Mouse (Mus musculus): ENCODE measurements around the gene Cd46.

The Cd46 gene

DNA sequence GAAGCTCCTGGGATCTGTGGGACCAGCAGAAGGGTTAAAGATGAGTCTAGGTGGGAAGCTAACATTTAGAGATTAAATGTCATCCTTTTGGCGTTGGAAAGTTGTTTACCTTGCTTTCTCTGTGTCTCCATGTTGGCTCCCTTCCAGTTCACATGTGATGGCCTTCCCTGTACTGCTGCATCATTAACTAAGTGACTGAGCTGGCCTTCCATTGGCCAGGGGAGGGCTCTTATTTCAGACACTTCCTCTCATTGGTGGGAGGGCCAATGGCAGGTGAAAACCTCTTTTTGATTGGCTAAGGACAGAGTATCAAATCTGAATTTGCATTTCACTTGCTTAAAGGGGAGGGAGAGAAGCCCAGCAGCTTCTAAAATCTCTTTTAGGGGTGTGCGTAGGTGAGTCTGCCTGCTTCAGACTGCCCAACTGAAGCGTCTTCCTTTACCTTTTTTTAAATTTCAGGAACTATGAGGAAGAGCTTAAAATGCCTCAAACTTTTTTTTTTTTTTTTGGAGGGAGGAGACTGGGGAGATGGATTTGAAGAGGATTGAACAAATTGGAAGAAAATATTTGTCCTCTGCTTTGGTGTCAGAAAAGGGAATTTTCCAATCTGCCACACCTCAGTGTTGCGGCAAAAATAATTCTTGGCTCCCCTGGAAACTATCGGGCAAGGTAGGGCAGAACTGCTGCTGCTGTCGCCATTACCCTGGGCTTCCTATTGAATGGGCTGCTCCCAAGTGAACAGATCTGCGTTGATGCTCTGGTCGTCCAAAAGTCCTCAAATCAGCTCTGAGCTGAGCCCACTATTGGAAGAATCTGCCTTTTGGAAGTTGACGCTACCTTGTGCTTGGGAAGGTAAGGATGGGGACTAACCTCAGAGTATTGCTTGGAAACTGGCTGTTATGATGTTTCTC, 73.7 kb downstream of the Cd46 start:
- DNase-seq (ENCODE audit: low read depth, low spot score) = peak; percentile 96

DNA sequence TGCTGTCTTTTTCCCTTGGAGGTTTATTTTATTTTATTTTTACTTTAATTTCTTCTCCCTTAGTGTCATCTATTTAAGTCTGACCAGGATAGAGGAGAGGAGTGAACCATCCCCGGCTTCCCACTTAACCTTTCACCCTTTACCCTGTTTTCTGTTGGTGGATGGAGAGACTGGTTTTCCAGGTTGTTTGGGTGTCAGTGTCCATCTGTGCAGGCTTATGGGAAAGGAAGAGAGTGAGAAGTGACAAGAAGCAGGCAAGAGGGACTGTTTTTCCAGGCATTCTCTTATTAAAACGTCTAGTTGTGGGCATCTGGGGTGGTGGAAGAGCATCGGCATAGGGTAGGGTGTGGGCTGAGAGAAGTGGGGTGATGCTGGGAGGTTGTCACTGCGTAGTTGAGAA, 74.4 kb downstream of the Cd46 start:
- DNase-seq (ENCODE audit: low read depth, low spot score) = no peak

DNA sequence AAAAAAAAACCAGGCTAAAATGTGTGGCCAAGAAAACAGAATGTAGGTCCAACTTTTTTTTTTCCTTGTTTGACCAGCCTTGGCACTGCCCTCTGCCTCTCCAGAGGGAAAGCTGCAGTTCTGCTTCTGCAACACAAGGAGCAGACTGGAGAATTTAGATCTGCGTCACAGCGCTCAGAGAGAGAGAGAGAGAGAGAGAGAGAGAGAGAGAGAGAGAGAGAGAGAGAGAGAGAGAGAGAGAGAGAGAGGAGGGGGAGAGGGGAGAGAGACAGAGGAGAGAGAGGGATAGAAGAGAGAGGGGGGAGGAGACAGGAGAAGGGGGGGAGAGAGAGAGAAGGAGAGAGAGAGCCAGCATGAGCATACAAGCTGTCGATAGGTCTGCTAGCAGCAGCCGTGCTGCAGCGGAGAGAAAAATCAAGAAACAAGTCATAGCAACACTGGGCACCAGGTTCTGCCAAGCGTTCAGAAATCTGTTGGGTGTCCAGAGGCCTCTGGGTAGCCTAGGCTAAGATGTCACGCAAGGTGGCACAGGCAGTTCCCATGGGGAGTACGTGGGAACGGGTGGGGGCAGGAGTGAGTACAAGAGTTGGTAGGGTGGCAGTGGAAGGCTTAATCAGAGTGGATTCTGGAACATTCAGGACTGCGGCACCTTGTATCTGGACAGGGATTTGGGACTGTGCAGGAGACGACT, 75.1 kb downstream of the Cd46 start:
- peak; percentile 89 for DNase-seq (ENCODE audit: low read depth, low spot score)

DNA sequence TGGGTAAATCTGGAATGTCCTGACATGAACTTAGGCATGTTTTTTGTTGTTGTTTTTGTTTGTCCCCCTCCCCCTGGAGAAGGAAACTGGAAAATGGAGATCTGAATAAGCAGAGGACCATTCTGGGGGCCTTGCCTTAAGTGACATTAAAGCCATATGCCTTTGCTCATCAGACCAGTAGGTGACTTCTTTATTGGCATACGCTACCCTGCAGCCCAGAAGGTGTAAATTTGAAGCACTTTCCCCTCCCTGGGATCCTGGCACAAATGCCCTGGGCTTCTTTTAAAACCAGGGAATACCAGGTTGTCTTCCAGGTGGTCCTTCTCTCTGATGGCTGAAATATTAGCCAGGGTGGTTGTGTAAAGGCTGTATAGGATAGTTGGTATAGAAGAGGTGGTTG, 76.8 kb downstream of the Cd46 start:
- DNase-seq (ENCODE audit: low read depth, low spot score) = no peak

DNA sequence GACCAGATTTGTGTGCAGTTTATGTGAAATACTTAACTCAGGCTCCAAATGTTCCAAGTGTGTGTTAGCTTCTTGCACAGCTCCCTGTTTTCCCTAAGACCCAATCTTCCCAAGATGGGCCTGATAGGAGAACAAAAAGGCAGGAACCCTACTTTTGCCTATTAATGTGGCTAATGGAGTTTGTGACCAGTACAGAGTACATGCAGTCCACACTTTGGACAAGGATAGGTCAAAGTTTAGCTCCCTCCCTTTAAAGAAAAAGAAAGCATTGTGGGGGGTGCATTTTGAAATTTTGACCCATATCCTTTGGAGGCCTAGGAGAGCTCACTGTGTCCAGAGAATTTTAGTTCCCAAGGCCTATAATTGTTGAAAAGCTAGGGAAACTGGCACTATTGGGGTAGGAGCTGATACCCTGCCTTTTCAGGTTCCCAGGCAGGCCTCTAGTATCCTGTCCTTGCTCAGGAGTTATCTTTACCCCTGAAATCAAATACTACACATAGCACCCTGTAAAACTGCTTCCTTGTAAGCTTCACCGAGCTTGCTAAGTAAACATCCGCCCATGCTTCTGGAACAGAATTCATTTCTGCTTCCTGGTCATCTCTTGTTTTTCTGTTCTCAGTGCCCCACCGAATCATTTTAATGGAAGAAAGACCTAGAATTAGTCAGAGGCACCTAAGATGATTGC, 77.7 kb downstream of the Cd46 start:
- DNase-seq (ENCODE audit: low read depth, low spot score) = no peak

DNA sequence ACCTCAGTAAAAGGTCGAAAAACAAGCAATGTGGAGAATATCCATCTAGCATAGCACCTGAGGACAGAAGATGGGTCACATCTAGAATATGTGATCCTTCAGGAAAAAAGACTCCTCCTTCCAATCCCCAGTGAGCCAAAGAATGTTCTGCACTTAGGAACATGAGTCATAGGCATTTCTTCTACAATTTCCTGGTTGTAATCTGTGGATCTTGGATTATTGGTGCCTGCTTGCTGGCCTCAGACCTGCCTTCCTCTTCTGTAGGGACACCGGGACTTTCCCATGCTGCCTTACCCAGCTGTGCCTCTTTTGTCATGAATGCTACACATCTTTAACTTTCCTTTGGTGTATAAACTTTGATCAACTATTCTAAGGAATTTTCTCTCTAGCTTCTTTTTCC, 79.5 kb downstream of the Cd46 start:
- no peak for DNase-seq (ENCODE audit: low read depth, low spot score)

DNA sequence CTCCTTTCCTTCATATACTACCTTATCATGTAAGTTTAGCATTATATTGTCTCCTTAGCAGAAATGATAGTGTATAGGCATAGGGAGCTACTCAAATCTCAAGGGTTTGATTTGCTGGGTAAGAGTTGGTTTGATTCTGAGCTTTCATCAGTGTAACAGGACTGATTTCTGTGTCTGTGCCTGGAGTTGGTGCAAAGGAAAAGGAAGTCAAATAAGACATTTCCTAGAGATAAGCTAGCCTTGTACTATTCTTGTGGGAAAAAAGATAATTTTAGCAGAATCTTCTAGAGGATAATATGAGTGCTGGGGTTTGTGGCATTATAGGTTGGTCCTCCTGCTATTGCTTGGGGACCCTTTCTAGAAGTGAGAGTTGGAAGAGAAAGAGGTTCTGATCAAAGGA, 85.8 kb downstream of the Cd46 start:
- DNase-seq (ENCODE audit: low read depth, low spot score) = no peak

DNA sequence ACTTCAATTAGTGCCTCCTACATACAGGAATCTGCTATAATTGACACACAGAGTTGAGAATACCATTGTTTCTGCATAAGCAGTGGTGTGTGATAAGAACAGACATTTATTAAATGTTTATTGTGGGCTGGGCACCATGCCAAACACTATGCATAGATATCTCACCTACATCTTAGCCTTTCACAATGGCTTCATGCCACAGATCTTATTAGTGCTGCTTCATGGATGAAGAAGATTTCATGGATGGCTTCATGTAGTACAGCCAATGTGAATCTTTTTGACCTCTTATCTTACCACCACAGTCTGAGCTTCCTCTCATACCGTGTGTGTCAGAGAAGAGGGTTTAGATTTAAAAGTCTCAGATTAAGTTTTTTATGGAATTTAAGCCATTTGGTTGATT, 87.9 kb downstream of the Cd46 start:
- no peak for DNase-seq (ENCODE audit: low read depth, low spot score)

DNA sequence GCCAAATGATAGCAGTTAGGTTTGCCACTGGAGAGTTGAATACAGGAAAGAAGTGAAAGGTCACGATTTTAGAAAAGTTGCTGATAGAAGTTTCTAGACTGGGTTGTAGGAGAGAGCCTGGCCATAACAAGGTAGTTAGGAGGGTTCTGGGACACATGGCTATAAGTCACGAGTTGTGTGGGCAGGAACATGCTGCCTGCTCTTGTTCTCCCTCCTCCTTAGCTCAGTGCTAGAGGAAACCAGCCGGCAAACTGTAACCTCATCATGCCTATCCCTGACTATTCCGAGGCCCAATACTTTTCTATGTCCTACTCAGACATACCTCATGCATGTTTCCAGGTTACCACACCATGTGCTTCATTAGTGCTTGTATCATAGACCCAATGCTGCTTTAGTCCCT, 88.7 kb downstream of the Cd46 start:
- DNase-seq (ENCODE audit: low read depth, low spot score) = peak; percentile 41

DNA sequence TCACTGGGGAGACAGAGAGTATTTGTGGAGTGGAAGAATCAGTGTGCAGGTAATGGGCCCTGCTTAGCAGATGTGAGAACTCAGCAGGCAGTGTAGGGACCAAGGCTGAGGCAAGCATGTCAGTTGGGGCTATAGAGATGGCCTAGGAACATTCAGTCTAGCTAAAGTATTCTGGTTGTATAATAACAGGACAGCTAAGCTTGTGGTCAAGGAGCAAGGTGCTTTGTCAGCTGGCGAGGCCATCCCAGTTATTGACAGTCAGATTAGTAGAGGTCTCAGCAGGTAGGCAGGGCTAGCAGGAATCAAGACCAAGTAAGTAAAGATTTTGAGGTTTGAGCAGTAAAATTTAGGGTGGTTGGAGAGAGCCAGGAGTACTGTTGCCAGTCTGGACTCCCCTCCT, 93.7 kb downstream of the Cd46 start:
- no peak for DNase-seq (ENCODE audit: low read depth, low spot score)

DNA sequence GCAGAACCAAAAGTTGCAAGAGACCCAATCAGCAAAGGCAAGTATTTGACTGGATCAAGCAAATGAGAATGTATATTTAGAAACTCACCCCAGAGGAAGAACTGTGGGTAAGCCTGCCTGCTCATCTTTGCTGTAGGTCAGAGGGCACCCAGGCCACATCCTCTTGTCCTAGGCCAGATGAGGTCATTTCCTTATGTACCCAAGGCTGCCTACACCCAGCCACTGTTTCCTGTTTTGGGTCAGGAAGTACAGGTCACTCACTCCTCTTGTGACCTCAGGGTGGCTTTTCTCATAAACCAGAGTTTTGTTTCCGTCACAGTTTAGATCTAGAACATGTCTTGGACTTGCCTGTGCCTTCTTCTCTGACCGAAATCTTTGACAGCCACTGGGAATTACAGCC, 96.9 kb downstream of the Cd46 start:
- DNase-seq (ENCODE audit: low read depth, low spot score) = no peak

DNA sequence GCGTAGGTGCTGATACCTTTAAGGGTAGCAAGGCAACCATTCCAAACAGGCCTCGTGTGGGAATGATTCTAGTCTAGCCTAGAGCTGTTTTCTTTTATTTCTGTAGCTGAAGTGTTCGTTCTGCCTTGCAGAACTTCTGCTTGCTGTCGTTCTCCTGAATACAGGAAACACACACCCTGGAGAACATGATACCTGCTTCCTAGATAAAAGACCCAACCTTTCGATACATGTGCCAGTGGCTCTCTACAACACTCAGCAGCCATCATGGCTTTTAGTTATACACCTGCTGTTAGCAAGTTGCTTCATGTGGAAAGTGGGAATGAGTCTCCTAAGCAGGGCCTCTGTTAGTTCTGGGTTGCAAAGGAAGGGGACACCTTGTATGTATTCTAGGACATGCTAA, 97.8 kb downstream of the Cd46 start:
- no peak for DNase-seq (ENCODE audit: low read depth, low spot score)

DNA sequence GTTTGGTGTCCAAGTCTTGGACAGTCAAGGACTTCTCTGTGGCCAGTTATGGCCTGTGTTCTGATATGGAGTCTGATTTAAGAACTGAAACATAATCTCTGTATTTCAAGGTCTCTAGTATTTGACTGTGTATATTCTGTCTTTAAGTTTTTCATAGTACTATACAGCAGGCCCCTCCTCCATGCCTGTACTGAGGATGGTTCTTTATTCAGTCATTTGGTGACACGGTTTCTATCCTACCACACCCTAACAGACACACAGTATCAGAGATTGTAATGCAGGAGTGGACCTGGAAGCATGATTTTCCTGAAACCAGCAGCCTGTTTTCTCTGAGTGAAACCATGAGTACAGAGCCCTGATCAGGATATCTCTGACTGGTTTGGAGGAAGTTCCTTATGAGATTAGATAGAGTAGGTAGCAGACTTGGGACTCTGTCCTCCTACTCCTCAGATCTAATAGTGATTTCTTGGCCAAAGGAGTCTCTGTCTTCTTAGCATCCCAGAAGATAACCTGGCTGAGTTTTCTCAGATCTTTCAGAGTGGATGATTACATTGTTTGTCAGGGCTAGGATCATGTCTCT, 98.5 kb downstream of the Cd46 start:
- DNase-seq (ENCODE audit: low read depth, low spot score) = no peak

DNA sequence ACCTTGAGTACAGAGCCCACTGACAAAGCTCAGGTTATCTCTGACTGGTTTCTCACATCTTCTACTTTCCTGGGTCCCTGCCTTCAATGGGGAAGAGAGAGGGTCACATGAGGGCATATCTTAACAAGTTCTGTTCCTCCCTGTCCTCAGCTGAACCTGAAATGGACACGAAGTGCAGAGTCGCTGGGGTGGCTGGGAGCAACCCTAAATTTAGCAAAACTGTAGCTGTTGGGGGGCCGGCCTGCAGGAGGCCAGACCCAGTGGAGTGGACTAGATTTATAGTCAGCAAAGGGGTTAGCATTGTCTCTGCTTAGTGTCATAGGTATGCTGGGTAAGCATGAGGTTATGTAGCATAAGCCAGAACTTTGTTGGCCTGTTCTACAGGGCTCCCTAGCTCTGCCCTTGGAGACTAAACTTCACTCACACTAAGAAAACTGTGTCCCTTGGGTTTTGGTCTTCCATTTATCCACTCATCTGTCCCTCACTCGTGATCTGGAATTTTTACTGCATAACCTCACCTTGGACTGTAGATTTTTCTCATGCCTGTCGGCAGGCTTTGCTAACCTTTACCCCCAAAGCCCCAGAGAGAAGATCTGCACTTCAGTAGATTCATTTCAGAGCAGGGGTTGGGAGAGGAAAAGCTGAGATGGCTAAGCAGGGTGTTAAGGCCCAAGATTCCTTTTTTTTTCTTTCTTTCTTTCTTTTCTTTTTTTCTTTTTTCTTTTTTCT, 99.3 kb downstream of the Cd46 start:
- no peak for DNase-seq (ENCODE audit: low read depth, low spot score)

DNA sequence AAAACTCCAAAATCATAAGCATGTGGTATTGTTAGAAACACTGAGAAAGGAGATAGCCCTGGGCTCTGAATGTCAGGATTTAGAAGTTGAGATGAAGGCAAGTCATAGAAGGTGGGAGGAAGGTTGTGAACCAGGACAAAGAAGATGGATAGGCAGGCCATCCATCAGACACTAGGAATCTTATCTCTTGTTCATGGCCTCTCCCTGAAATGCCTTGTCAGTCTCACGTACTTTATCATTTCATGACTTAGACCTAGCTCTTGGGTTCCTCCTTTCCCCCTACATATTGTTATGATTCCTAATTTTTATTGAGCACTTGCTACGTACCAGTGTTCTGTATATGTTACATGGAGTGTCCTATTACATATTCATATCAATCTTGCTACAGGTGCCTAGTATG, 100.4 kb downstream of the Cd46 start:
- no peak for DNase-seq (ENCODE audit: low read depth, low spot score)

DNA sequence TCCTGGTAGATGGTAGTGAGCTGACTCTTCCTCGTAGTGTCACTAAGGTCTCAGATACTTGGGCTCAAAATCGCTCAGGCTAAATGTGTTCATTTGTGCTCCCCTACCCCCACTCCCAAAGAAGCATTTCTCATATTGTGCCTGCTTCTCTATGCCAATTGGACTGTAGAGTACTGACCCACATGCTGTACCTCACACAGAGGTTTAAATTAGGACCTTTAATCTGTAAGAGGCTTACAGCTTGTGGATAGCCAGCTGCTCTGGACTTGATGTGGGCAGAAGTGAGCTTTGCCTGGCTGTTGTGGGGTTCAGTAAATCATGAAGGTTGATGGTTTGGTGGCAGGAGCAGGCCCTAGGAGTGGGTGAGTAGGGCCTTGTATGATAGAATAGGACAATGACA, 101.1 kb downstream of the Cd46 start:
- DNase-seq (ENCODE audit: low read depth, low spot score) = no peak

DNA sequence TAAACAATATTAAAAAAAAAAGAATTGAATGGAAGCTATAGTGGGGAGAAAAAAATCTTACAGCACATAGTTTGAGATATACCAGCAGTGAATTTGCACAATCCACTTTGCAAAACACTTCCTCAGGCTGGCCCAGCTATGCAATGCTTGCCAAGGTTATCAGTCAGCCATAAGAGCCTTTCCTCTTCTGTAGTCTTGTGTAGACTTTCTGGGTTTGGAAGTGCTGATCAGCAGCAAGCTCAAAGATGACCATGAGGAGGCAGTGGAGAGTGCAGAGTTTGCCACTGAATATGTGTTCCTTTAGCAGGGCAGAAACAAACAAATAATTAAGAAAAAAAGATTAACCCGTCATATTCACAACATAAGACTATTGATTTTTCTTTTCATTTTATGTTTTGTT, 103.0 kb downstream of the Cd46 start:
- no peak for DNase-seq (ENCODE audit: low read depth, low spot score)

Measured in telencephalon, adult 2 months (tissue).